Mouse (Mus musculus) CH12.LX (cell line): Measurements from ENCODE around the gene Akap7. TPM values are rescaled to one million over a fixed set of nuclear protein-coding genes. Genes with fewer than 3 reads are reported as not detected.
"Not testable (repeated sequence)": the region's sequence is repeated elsewhere in the genome, so short reads cannot be mapped to it uniquely, and the experiment has no call there.

Experiments
- DNase-seq: peaks from one replicate; pipeline ENCODE4 v3.0.0-alpha.2; 2013; ENCODE audit errors: extremely low read depth
- H3K27ac ChIP-seq: 2 replicates; pipeline ENCODE4 v1.5.1; 2012; ENCODE audit warnings: low read depth, mild to moderate bottlenecking, control low read depth, moderate library complexity; ENCODE audit not compliant: insufficient read depth
- H3K27me3 ChIP-seq: replicated peaks from 2 replicates; pipeline ENCODE3; 2012; ENCODE audit warnings: inconsistent platforms
- H3K36me3 ChIP-seq, 2 experiments: replicated peaks in 1 of 2; 2 replicates each; pipeline versions ENCODE3 to v1.6.1; 2012; ENCODE audit warnings: inconsistent platforms in 1 of 2, low read length in 1 of 2, mild to moderate bottlenecking in 1 of 2, mixed read lengths in 1 of 2, moderate library complexity in 1 of 2; ENCODE audit not compliant: control insufficient read depth in 1 of 2, insufficient read depth in 1 of 2
- H3K4me1 ChIP-seq, 2 experiments: 2 replicates each; pipeline ENCODE4 v1.6.1; 2012; ENCODE audit warnings: inconsistent platforms in 1 of 2, moderate library complexity in 1 of 2; ENCODE audit not compliant: insufficient read depth in 2 of 2, control insufficient read depth in 1 of 2
- H3K4me2 ChIP-seq: 2 replicates; pipeline ENCODE4 v1.6.1; 2012; ENCODE audit warnings: low read depth, mild to moderate bottlenecking, control low read depth; ENCODE audit not compliant: poor library complexity, insufficient read depth, severe bottlenecking
- H3K4me3 ChIP-seq, 3 experiments: fragments of 150-350 bp in 1 of 3; sonication (generic) in 1 of 3; replicated peaks in 1 of 3; 2 replicates each; pipeline versions ENCODE3 to v1.5.1; 2011 to 2012; ENCODE audit warnings: low read depth in 2 of 3, low read length in 2 of 3, mild to moderate bottlenecking in 2 of 3, moderate library complexity in 2 of 3, control low read depth in 1 of 3, improper control_type of control experiment in 1 of 3, inconsistent platforms in 1 of 3, mixed read lengths in 1 of 3; ENCODE audit not compliant: poor library complexity in 1 of 3
- H3K79me2 ChIP-seq: replicated peaks from 2 replicates; pipeline ENCODE4 v1.6.1; 2012; ENCODE audit warnings: mild to moderate bottlenecking, moderate library complexity; ENCODE audit not compliant: control insufficient read depth, poor library complexity, insufficient read depth, severe bottlenecking; ENCODE audit errors: extremely low read depth
- H3K9ac ChIP-seq: 2 replicates; pipeline ENCODE4 v1.6.1; 2012; ENCODE audit warnings: low read depth, mild to moderate bottlenecking, control low read depth, moderate library complexity; ENCODE audit not compliant: insufficient read depth
- H3K9me3 ChIP-seq: replicated peaks from 2 replicates; pipeline ENCODE3; 2012; ENCODE audit warnings: low read length, inconsistent platforms, mixed read lengths
- CHD1 ChIP-seq: IDR thresholded peaks from 2 replicates; pipeline ENCODE4 v1.6.1; 2012; ENCODE audit warnings: low read depth, low read length, improper control_type of control experiment, inconsistent platforms
- CHD2 ChIP-seq: IDR thresholded peaks from 2 replicates; pipeline ENCODE4 v1.6.1; 2011; ENCODE audit warnings: low read length, improper control_type of control experiment
- CTCF ChIP-seq, 2 experiments: IDR thresholded peaks in 1 of 2; conservative IDR thresholded peaks in 1 of 2; 2 replicates each; pipeline ENCODE4 v1.5.1; 2011 to 2012; ENCODE audit warnings: low read depth in 2 of 2, low read length in 2 of 2, improper control_type of control experiment in 1 of 2, inconsistent platforms in 1 of 2, mild to moderate bottlenecking in 1 of 2, moderate library complexity in 1 of 2
- EP300 ChIP-seq: IDR thresholded peaks from 2 replicates; pipeline ENCODE4 v1.6.1; 2011; ENCODE audit warnings: low read length, improper control_type of control experiment
- IRF4 ChIP-seq: IDR thresholded peaks from 2 replicates; pipeline ENCODE4 v1.6.1; 2014; ENCODE audit warnings: low read depth, mild to moderate bottlenecking, inconsistent platforms, low read length, improper control_type of control experiment
- JUN ChIP-seq: IDR thresholded peaks from 2 replicates; pipeline ENCODE4 v1.6.1; 2011; ENCODE audit warnings: low read depth, mild to moderate bottlenecking, low read length, improper control_type of control experiment, moderate library complexity; ENCODE audit not compliant: insufficient read depth
- MXI1 ChIP-seq: IDR thresholded peaks from 2 replicates; pipeline ENCODE4 v1.6.1; 2011; ENCODE audit warnings: mild to moderate bottlenecking, low read depth, low read length, improper control_type of control experiment
- MYC ChIP-seq: IDR thresholded peaks from 2 replicates; pipeline ENCODE4 v1.6.1; 2011; ENCODE audit warnings: low read depth, mild to moderate bottlenecking, improper control_type of control experiment, low read length
- PAX5 ChIP-seq: IDR thresholded peaks from 2 replicates; pipeline ENCODE4 v1.6.1; 2012; ENCODE audit warnings: low read length, inconsistent platforms, mixed read lengths
- POLR2A ChIP-seq: IDR thresholded peaks from 2 replicates; pipeline ENCODE4 v1.6.1; 2011; ENCODE audit warnings: low read depth, mild to moderate bottlenecking, improper control_type of control experiment, low read length
- RAD21 ChIP-seq: IDR thresholded peaks from 2 replicates; pipeline ENCODE4 v1.6.1; 2011; ENCODE audit warnings: low read depth, mild to moderate bottlenecking, low read length, improper control_type of control experiment, moderate library complexity
- RCOR1 ChIP-seq: conservative IDR thresholded peaks from 2 replicates; pipeline ENCODE4 v1.6.1; 2012; ENCODE audit warnings: low read depth, mild to moderate bottlenecking, inconsistent platforms, low read length, improper control_type of control experiment
- SIN3A ChIP-seq: IDR thresholded peaks from 2 replicates; pipeline ENCODE4 v1.6.1; 2012; ENCODE audit warnings: low read length, improper control_type of control experiment, inconsistent platforms
- SMC3 ChIP-seq: IDR thresholded peaks from 2 replicates; pipeline ENCODE4 v1.6.1; 2011; ENCODE audit warnings: low read depth, low read length, improper control_type of control experiment
- TCF12 ChIP-seq: IDR thresholded peaks from 2 replicates; pipeline ENCODE4 v1.6.1; 2014; ENCODE audit warnings: low read depth, mild to moderate bottlenecking, inconsistent platforms, low read length, improper control_type of control experiment
- UBTF ChIP-seq: IDR thresholded peaks from 2 replicates; pipeline ENCODE4 v1.6.1; 2012; ENCODE audit warnings: low read depth, mild to moderate bottlenecking, inconsistent platforms, low read length, improper control_type of control experiment, moderate library complexity
- ZC3H11A ChIP-seq: IDR thresholded peaks from 2 replicates; pipeline ENCODE4 v1.6.1; 2012; ENCODE audit warnings: low read depth, mild to moderate bottlenecking, inconsistent platforms, low read length, improper control_type of control experiment
- ZNF384 ChIP-seq: IDR thresholded peaks from 2 replicates; pipeline ENCODE4 v1.6.1; 2012; ENCODE audit warnings: low read depth, low read length, improper control_type of control experiment, inconsistent platforms
- dilution Hi-C: fragments of 300-500 bp; cut with MboI; formaldehyde crosslinking; loops from 2 replicates; pipeline ENCODE4 v1.14.3; 2020; ENCODE audit warnings: low sequenced_read_pairs; ENCODE audit not compliant: extremely low pct_unique_long_range_greater_than_20kb, extremely low pct_ligation_motif_present
- in situ Hi-C: fragments of 300-500 bp; cut with MboI; formaldehyde crosslinking; loops from 3 replicates; pipeline ENCODE4 v1.14.3; 2019; ENCODE audit warnings: low sequenced_read_pairs, low pct_ligation_motif_present, low pct_unique_long_range_greater_than_20kb, mixed read lengths
- polyA plus RNA-seq: library from polyadenylated mRNA; unstranded; fragments of >175 nt; gene quantifications from 2 replicates; pipeline ENCODE4 v1.2.1, GENCODE M21; 2012; ENCODE audit warnings: low read depth; ENCODE audit not compliant: insufficient read length
- total RNA-seq, 2 experiments: library from RNA; depleted of rRNA; stranded (reverse); fragments of 300-350 nt in 1 of 2; fragments of >200 nt in 1 of 2; gene quantifications; 2 replicates each; pipeline ENCODE4 v1.2.3; 2012 to 2014

The Akap7 gene
- total and polyA plus RNA-seq, 3 experiments, result 6.2 to 12.1 (median 7.1) TPM

- Histone ChIP-seq H3K79me2 (no peaks in the 10 kb centered on the region), H3K36me3 (no peaks in the 10 kb centered on the region), H3K27me3 (no peaks in the 10 kb centered on the region), H3K4me3 (no peak overlapping the region), H3K9ac (no peak overlapping the region), H3K9me3 (peaks cover 3% of the 10 kb centered on the region), H3K4me2 (no peak overlapping the region), H3K27ac (no peak overlapping the region), H3K4me1 (peaks cover 10% of the 10 kb centered on the region in 2 experiments; a peak in 3 of 4 replicates)
- in situ Hi-C loops, result no loop called here
- TF ChIP-seq TCF12 (no peak), CHD2 (no peak), IRF4 (no peak), EP300 (no peak), UBTF (no peak), POLR2A (no peak), PAX5 (no peak), SIN3A (no peak), ZC3H11A (no peak), RCOR1 (no peak), JUN (no peak), ZNF384 (no peak), MXI1 (no peak), MYC (no peak), CHD1 (no peak)
- no peak for DNase-seq
- dilution Hi-C loops, result no loop called here
These were observed 140.1 kb downstream of the Akap7 start for GRCm38 (mm10) chr10:25167365-25168194.

GRCm38 (mm10) chr10:25163510-25163909 is 144.2 kb downstream of the Akap7 start:
- TF ChIP-seq CTCF (conservative IDR thresholded peaks at IDR 0.05 in 1 of 2, IDR thresholded peaks at IDR 0.05 in 1 of 2; ENCODE audit: low read depth in 2 of 2, low read length in 2 of 2) (peak in 1 of 2 experiments; percentile 58; a peak in 2 of 4 replicates), RAD21 (peak; percentile 50), SMC3 (peak; percentile 48)
- TF ChIP-seq, all 38 proteins: peak for 3; not testable (repeated sequence) for 35
- in situ Hi-C loops, H3K4me2 ChIP-seq, H3K27me3 ChIP-seq, dilution Hi-C loops, H3K9me3 ChIP-seq, H3K36me3 ChIP-seq, H3K4me3 ChIP-seq, H3K79me2 ChIP-seq, DNase-seq, H3K27ac ChIP-seq, H3K9ac ChIP-seq: not testable (repeated sequence)
- peaks cover 10 to 13% of the 10 kb centered on the region in 2 experiments; a peak in 3 of 4 replicates for H3K4me1 ChIP-seq
